Mouse (Mus musculus) activated CD4-positive, CD25-positive, alpha-beta regulatory T cell, adult 4 months (primary cell): ENCODE results near the gene Smurf1. TPM values are rescaled to one million over a fixed set of nuclear protein-coding genes. Genes with fewer than 3 reads are reported as not detected.
A peak's percentile ranks its signal among the peaks of the same experiment; 100 is the strongest.

ENCODE experiments used
- ATAC-seq: one replicate; pipeline ENCODE4 v1.8.0; 2017
- polyA plus RNA-seq, 2 experiments: library from polyadenylated mRNA; unstranded; fragments of 100-300 nt; shearing (Covaris generic); gene quantifications; one replicate each; pipeline ENCODE4 v1.2.1; 2017

The Smurf1 gene
- polyA plus RNA-seq, 2 experiments from 2014 or later = 4.0 to 5.2 TPM

DNA sequence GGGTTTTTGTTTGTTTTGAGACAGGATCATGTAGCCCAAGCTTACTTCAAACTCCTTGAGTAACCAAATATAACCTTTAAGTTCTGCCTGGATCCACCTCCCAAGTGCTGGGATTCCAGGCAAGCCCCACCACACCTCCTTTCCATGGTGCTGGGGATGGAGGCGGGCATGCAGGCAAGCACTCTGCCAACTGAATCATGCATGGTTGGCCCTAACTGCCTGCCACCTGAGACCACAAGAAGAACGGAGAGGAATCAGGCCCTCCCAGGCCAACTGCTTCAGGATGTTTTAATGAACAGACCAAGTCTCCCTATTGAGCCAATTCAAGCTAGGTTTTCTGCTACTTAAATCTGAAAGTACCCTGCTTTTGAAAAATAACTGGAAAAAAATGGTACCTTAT lies 13.1 kb downstream of the Smurf1 start:
- ATAC-seq = no peak

DNA sequence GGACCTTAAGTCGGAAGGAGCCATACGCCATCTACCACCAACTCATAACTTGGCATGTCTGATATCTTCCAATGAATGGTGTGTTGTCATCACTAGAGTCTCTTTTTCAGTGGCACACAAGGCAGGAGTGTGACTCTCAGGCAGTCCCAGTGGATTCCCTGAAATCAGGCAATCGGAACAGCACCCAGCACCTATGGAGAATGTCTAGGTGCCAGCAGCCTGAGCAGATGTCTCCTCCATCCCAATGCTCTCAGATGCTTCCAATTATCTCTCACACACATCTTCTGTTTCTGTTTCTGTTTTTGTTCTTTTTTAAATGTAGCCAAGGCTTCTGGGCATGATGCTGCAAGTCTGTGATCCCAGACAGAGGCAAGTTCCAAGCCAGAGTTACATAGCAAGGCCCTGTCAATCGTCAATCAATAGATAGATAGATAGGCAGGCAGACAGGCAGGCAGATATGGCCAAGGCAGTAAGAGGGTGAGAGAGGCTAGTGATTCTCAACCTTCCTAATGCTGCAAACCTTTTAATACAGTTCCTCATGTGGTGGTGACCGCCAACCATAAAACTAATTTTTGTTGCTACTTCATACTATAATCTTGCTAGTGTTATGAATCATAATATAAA lies 15.1 kb downstream of the Smurf1 start:
- no peak for ATAC-seq

DNA sequence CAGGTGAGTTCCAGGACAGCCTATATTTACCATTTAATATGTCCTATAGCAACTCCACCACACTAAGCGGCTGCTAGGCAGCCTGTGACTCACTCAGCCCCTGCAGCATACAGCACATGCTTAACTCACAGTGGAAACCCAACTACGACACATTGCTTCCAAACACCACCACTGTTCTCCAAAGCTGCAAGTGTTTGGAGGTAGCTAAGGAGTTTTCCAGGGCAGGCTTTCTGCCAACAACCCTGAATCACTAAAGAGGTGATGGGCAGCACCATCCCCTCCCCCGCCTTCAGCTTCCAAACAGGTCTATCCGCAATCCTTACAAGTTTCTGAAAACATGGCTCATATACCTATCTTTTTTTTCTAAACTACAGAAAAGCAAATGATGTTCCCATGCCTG lies 15.8 kb downstream of the Smurf1 start:
- no peak for ATAC-seq

DNA sequence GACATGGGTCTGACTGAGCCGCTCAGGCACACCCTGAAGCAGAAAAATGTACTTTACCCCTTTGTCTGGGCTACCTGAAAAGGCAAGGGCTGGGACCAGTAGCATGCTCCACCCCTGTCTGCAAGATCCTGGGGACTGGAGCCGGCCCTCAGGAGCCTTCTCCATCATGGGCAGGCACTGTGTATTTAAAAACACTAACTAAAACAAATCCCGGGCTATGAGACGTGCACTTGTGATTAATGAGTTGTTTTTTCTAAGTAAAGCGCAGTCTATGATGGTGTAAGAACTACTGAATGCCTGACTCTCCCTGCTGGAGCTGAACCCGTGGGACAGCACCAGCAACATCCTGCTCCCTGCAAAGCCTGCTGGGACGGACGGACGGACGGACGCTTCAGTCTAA lies 17.2 kb downstream of the Smurf1 start:
- no peak for ATAC-seq

DNA sequence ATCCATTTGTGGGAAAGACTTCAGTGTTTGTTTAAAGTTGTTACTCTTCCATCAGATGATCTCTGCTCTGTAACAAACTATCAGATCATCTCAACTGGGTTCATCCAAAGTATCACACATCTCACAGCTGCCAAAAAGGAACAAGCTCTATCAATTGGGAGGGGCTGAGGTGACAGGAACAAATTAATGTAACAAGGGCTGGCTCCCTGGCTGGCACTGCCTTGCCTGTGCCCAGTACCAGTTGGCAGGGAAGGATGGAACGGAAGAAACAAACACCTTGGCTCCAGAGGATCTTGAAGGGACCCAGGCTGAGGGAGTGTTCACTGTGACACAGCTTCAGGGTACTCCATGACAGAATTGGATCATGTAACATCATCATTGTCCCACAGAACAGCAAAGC lies 17.6 kb downstream of the Smurf1 start:
- no peak for ATAC-seq

DNA sequence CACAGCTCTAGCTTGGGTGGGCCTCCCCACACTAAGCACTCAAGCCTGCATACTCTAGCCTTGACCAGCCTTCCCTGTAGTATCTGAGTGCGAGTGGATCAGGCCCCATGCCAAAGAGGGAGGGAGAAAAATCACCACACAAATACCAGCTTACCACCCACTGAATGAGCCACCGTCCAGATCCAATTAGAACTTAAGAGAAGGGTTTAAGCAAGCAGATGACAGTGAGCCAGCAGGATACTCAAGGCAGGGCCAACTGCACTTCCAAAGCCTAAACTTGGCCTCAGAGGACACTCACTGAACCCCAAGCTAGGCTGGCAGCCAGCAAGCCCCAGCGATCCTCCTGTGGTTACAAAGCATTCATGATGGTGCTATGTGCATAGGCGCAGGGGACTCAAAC lies 19.6 kb downstream of the Smurf1 start:
- no peak for ATAC-seq

DNA sequence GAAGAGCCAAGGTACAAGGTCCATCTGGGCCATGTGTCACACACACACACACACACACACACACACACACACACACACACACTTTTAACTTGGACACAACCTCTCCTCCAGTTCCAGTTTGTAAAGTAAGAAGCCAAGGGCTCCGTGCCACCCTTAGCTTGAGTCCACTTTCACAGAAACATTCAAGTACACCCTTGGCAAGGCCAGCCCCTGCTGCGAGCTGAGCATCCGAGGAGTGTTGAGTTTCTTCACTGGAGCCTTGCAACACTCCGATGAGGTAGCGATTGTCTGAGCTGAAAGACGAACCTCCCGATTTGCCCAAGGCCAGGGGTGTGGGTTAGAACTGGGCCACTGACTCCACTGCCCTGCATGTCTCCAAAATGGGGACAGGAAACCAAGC lies 20.7 kb downstream of the Smurf1 start:
- no peak for ATAC-seq

DNA sequence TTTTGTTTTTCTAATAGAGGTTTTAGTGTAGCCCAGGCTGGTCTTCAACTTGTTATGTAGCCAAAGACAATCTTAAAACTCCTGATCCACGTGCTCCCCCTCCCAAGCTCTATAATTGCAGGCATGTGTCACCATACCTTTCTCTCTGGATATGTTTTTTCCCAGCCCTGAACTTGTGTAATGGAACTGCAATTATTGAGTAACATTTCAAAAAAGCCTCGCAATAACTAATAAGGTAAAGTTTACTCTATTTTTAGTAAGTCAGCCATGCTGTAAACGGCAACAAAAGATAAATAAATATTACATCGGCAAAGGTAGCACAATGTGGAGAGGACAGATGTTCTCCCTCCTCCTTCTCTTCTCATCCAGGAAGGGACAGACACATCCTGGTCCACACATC lies 21.3 kb downstream of the Smurf1 start:
- no peak for ATAC-seq

DNA sequence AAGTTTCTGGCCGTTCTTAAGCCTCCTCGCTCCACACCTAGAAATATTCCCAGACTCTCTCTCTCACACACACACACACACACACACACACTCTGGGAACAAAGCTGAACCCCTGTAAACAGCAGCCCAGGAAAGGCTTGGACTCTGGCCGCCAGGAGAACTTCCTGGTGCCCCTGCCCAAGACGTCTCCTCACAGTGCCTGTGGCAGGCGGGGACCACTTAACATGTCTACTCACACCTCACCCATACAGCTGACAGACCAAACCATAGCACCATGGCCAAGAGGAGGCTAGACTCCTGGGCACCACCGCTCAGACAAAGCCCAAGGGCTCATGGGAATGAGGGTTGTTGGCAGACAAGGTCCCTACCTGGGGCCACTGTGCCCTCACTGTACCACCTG lies 22.3 kb downstream of the Smurf1 start:
- ATAC-seq = no peak

DNA sequence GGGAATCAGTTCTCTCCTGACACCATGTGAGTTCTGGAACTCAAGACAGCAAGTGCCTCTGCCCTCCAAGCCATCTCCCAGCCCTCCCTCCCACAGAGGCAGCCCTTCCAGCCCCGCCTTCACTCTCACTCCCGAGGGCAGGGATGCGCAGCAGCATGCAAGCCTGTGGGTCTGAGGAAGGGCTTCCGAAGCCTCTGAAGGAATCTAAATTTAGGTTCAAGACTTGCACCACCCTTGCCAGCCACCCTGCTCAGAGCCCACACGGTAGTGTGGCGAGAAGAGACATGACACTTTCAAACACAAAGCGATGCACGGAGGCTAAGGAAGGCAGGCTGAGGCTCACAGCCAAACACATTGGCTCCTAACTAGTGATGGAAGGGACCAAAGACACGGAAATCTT lies 23.2 kb downstream of the Smurf1 start:
- ATAC-seq = no peak

DNA sequence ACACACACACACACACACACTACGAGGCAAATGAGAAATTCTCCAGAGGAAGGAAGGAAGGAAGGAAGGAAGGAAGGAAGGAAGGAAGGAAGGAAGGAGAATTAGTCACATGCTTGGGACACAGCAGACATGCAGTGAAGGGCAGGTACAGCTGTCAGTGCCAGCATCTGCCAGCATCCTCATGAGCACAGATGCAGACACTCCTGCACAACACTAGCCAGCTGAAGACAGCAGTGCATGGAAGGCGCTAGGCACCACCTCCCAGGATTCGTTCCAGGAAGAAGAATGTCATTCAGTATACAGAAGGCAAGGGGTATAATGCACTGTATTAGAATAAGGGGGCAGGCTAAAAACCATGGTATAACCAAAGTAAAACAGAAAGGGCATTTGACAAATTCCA lies 24.7 kb downstream of the Smurf1 start:
- ATAC-seq = no peak

DNA sequence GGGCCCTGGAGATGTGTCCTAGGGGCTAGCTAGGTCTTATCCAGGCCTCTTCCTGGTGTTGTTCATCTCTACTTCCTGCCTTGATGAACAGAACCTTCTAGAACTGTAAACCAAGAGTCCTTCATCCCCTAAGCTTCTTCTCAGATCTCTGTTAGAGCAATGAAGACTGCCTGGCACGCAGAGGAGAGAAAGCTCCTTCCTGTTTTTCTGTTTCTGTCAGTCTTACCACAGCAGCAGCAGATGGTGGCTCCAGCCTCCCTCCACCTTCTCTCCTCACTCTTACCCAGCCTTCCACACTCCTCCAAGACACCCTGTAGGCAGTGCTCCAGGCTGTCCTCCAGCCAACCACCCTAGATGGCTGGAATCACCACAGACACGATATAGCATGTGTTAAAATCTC lies 28.3 kb downstream of the Smurf1 start:
- peak; percentile 76 for ATAC-seq

DNA sequence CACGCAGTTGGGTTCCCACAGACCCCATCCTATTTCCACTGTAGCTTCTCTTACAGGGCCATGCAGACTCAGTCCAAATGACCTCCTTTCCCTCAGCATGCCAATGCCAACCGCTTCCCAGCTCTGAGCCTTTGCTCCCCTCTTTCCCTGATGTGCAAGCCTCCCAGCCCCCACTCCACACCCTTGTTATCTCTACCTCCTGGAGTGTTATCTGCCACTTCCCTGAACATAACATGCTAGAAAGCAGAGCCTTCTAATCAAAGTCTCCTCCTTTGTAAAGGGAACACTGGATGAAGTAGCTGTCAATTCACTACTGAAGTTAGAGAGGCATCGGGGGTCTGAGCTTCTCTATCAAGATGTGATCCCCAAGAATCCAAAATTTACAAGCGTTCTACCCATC lies 32.2 kb downstream of the Smurf1 start:
- ATAC-seq = no peak

DNA sequence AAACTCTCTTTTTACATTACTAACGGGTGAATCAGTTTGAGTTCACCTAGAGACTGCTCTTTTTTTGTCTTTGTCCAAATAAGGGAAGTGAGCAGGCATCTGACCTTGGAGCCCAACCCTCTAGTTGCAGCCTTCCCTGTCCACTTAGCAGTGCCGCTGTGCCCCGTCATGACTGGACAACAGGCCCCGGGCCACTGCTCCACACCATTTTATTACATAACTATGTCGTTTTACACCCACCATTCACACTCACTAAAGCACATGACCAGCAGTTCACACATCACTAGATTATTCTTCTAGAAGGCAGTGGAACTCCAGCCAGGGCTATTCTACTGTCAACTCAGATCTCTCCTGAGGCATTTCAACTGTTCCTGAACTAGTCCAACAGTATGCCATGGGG lies 33.8 kb downstream of the Smurf1 start:
- no peak for ATAC-seq

DNA sequence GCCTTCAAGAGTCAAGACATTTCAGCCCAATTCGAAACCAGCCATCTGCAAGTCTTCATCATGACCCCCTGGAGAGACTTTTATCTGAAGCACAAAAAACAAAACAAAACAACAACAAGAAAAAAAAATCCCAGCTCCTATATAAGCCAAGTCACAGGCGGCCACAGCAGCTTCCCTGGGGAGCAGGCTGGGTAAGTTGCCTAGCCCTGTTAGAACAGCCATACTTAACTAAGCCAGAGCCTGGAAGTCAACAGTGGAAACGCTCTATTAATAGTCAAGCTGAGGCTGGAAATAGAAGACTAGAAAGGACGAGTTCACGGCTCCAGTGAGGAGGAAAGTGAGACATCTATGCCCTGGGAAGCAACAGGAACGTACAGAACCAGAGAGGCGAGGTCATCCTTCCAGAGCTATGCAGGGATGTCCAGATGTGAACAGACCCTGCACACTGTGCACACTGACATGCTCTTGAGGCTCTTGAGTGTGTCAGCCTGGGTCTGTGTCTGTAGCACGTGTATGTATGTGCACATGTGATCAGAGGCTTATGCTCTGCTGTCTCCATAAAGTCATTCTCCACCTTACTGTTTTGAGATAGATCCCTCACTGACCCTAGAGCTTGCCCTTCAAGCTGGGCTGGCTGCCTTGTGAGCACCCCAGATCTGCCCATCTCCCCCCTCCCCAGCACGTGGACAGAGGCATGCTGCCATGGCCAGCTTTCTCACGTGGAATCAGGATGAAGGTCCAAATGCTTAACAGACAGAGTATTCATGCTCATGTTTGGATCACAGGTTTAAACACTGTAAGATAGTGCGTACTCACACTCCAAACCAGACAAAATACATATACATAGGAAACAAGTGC lies 36.6 kb downstream of the Smurf1 start:
- no peak for ATAC-seq

DNA sequence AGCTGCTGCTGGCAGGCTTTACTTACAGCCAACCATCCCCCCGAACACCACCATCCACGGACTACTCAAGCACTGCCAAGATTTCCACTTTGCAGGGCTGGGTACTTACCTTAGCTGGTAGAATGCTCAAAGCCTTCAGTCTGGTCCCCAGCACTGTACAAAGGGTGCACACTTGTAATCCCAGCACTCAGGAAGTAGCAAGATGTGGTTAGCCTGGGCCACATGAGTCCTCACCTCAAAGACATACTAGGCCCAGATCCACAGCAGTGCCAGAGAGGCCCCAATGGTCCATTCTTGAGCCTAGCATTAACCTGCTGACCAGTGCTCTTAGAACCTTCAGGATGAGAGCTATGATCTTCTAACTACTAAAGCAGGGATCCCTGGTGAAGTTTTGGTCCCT lies 39.4 kb downstream of the Smurf1 start:
- peak; percentile 36 for ATAC-seq

DNA sequence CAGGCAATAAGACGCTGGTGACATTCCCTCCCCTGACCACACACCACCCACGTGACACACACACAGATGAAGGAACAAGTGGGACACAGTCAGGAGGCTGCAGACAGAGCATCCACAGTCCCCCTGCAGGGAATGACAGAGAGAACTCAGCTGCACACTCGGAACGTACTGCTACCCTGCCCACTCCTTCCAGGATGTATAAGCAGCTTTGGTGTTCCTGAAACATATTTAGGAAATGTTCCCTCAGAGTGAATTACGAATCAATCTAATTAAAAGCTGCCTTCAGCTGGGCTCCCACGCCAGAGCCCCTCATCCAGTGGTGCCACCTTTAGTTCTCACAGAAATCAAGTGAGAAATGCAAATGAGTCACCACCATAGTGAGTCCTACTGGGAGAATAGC lies 42.3 kb downstream of the Smurf1 start:
- no peak for ATAC-seq

DNA sequence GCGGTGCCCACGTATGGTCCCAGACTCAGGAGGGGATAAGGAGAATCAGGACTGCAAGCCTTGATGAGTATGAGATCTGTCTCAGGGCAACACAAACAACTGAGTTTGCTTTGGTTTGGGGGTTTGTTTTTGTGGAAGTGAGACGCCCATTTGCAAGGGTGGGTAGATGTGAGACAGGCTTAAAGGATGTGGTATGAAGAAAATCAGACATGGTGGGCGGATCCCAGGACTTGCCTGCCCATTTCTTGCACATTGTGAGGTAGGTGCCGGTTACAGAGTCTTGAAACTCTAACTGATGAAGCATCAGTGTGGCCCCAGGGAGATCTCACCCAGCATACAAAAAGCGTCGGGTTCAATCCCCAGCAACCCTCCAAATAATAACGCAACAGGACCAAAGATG lies 45.9 kb downstream of the Smurf1 start:
- peak; percentile 94 for ATAC-seq

DNA sequence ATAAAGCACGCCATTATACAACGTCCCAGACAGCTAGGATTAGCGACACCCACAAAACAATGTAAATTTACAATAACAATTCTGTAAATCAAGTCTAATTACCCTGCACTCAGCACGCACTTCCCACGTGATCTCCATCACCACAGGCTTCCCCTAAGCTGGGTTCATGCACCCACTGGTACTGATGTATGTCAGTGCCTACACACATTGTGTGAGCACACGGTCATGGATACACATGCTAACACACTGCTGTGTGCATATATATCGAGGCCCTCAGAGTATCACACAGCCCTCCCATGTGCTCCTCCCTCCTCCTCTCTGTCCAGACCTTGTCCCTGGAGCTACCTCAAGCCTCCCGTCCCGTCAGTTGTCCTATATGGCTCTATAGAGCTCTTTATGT lies 46.5 kb downstream of the Smurf1 start:
- ATAC-seq = peak; percentile 20

DNA sequence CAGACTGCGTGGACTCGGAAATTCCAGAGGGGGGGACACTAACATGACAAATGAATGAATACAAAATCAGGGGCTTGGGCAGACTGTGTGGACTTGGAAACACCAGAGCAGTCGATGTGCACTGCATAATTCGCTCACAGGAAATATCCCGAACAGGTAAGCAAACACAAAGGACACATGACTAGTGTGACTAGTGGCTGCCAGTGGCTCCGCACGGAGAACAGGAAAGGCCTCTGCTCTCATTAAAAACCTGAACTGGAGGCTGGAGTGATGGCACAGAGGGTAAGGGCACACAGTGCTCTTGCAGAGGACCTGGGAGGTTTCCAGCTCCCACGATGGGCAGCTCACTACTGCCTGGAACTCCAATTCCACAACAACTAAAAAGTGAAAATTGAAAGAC lies 47.4 kb downstream of the Smurf1 start:
- no peak for ATAC-seq

DNA sequence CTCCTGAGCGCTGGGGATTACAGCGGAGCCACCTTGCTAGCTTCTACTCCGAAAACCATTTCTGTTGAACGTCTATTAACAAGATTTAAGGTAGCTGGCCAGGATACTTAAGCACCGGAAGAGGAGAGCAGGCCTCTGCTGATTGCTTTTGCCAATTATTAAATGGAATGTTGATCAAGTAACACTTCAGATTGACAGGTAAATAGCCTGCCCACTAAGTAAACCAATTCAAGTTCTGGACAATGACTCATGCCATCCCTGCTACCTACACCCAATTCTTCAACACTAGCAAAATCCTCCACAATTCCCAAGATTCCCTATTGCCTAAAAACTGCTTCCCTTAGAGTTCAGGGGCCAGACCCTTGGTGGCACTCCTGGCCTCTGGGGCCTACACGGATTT lies 48.5 kb downstream of the Smurf1 start:
- no peak for ATAC-seq

DNA sequence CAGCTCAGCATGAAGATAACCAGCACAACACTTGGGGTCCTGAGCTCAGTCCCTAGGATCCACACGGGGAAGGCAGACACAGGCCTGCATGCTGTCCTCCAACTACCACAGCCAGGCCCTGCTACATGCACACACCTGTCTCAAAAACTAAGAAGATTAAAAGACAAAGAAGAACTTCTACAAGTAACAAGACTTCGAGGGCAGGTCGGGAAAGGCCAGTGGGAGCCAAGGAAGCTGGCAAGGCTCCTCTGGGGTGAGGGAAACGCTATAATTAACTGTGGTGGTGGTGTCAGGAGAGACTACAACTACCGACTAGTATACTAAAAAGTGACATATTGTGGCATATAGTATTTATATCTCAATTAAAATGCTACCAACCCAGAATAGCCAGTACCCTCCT lies 49.8 kb downstream of the Smurf1 start:
- ATAC-seq = no peak

DNA sequence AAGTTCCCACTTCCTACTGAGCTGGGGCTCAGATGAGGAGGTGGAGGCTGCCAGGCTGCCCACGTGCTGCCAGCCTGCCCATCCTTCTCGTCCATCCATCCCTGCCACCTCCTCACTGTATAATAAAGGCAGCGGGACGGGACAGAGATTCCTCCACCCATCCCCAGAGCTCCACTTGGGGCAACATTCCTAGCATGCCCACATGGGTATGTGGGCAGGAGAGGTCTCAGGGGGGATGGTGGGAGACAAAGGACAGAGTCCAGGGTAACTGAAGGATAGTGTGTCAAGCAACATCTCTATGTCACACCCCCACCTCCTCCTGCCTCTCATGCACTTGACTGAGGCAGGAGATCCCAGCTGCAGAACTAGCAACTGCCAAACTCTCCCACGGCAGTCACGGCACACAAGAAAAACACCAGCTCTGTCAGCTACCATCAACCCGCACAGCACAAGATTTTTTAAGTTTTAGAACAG lies 51.2 kb downstream of the Smurf1 start:
- ATAC-seq = no peak

DNA sequence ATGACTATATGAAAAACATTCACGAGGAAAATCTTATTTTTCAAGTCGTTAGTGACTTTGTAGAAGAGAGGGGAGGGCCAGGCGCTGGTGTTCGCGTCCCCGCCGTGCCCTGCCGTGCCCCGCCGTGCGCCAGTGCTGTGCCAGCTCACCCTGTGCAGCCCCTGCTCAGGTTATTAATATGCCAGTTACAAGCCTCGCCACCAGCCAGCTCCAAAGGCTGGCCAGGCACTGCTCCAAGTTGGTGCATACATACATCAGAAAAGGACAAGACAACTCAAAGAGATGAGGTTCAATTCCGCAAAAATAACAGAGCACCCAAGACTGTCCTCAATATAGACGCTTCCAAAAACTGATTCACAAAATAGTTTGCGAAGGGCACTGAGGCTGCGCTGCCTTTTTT lies 51.7 kb downstream of the Smurf1 start:
- ATAC-seq = no peak

DNA sequence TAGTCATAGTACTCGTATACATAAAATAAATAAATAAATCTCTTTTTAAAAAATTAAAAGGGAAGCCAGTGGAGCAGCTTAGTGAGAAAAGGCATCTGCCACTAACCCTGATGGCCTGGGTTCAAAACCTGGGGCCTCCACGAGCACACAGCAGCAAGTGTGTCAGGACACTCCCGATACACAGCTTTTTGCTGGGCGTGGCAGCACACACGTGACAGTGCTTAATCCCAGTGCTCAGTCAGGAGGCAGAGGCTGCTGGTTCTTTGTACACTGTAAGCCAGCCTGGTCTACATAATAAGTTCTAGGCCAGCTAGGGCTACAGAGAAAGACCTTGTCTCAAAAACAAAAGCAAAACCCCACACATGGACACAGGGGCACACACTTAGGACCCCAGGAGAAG lies 52.3 kb downstream of the Smurf1 start:
- no peak for ATAC-seq
